Comparison of ENCODE assay signal across 14 mouse cellular contexts in the genomic region with DNA sequence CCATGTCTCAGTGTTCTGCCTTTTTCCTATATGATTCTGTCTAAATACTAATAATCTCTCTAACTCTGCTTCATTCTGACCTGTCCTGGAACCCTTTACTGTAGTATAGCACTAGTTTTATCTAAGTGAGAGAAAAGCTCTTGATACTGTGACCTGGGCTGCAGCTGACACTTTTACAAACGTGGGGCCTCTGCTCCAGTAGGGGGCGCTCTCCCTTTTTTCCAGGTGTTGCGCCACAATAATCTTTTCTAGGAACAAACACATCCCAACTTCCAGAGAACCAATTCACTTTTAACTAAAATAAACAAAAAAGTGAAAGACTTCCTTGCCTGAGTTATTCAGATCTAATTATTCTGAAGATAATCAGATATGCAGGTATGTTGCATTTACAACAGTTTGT.
A peak's percentile ranks its signal among the peaks of the same experiment; 100 is the strongest.
DNase-seq lines count a peak whose midpoint lies in the region; ATAC-seq and TF ChIP-seq lines count a peak whose summit lies in the region.
"Had no signal": no experiment of that assay in that cellular context is flagged by ENCODE, and none has a peak within 500 bp of the region (broad histone marks: within the 10 kb centered on the region; RNA-seq: fewer than 3 reads in every experiment).

No protein-coding gene starts in this region.

- no peak overlapping the region for H3K9ac ChIP-seq in kidney, embryonic 15.5 days
- H3K9ac ChIP-seq in midbrain, postnatal 0 days (replicated peaks; ENCODE audit: low read length, poor library complexity, severe bottlenecking) = no peak overlapping the region
- no peak overlapping the region for H3K9ac ChIP-seq in midbrain, embryonic 14.5 days (replicated peaks; ENCODE audit: low read length)
- H3K9ac ChIP-seq: forebrain, embryonic 15.5 days; neural tube, embryonic 15.5 days had no signal

- H3K27ac ChIP-seq in kidney, embryonic 15.5 days = no peak overlapping the region
- no peak overlapping the region for H3K27ac ChIP-seq in midbrain, postnatal 0 days (ENCODE audit: low read depth, low read length)
- no peak overlapping the region for H3K27ac ChIP-seq in midbrain, embryonic 14.5 days (replicated peaks; ENCODE audit: low read depth, low read length)
- H3K27ac ChIP-seq in small intestine, adult 2 months (ENCODE audit: insufficient read depth, low read depth, low read length) = no peak overlapping the region
- H3K27ac ChIP-seq: forebrain, embryonic 15.5 days; neural tube, embryonic 15.5 days had no signal

- peak; percentile 6 for DNase-seq in kidney, adult 9 months
- no peak for DNase-seq in midbrain, postnatal 0 days (ENCODE audit: low spot score)
- DNase-seq in midbrain, embryonic 14.5 days = no peak
- no peak for DNase-seq in Patski (ENCODE audit: low read depth, low spot score)
- DNase-seq: cerebellum, adult 8-10 months; heart, postnatal 14 days; right cerebral cortex, postnatal 14 days; thymus, postnatal 14 days had no signal

- H3K36me3 ChIP-seq in kidney, embryonic 15.5 days = no peaks in the 10 kb centered on the region
- no peaks in the 10 kb centered on the region for H3K36me3 ChIP-seq in midbrain, postnatal 0 days (ENCODE audit: insufficient read depth, low read length)
- no peaks in the 10 kb centered on the region for H3K36me3 ChIP-seq in midbrain, embryonic 14.5 days (ENCODE audit: control insufficient read depth, insufficient read depth, low read length)
- no peaks in the 10 kb centered on the region for H3K36me3 ChIP-seq in small intestine, adult 2 months (ENCODE audit: control insufficient read depth, insufficient read depth, low read length)
- H3K36me3 ChIP-seq: forebrain, embryonic 15.5 days; neural tube, embryonic 15.5 days had no signal

- H3K9me3 ChIP-seq in kidney, embryonic 15.5 days (replicated peaks) = no peaks in the 10 kb centered on the region
- H3K9me3 ChIP-seq in midbrain, postnatal 0 days (ENCODE audit: low read length) = no peaks in the 10 kb centered on the region
- no peaks in the 10 kb centered on the region for H3K9me3 ChIP-seq in midbrain, embryonic 14.5 days (ENCODE audit: control insufficient read depth, low read length)
- H3K9me3 ChIP-seq: forebrain, embryonic 15.5 days; megakaryocyte, embryonic 14.5 days; neural tube, embryonic 15.5 days had no signal

- H3K27me3 ChIP-seq in kidney, embryonic 15.5 days = no peaks in the 10 kb centered on the region
- H3K27me3 ChIP-seq in midbrain, postnatal 0 days (ENCODE audit: insufficient read depth, low read length) = no peaks in the 10 kb centered on the region
- no peaks in the 10 kb centered on the region for H3K27me3 ChIP-seq in midbrain, embryonic 14.5 days (ENCODE audit: control insufficient read depth, insufficient read depth, low read length)
- H3K27me3 ChIP-seq in Patski = no peaks in the 10 kb centered on the region
- H3K27me3 ChIP-seq in small intestine, adult 2 months (ENCODE audit: control insufficient read depth, insufficient read depth, low read length) = no peaks in the 10 kb centered on the region
- H3K27me3 ChIP-seq: forebrain, embryonic 15.5 days; megakaryocyte, embryonic 14.5 days; neural tube, embryonic 15.5 days had no signal

- 51% methylated on average over 3 of the region's 3 CpGs for WGBS in kidney, embryonic 15.5 days
- 47% methylated on average over 3 of the region's 3 CpGs for WGBS in midbrain, postnatal 0 days
- 44% methylated on average over 3 of the region's 3 CpGs for WGBS in midbrain, embryonic 14.5 days
- 21% methylated on average over 3 of the region's 3 CpGs for WGBS in small intestine, adult 2 months

- H3K4me3 ChIP-seq in kidney, embryonic 15.5 days (replicated peaks) = no peak overlapping the region
- H3K4me3 ChIP-seq in midbrain, postnatal 0 days (ENCODE audit: low read depth, low read length) = no peak overlapping the region
- H3K4me3 ChIP-seq in midbrain, embryonic 14.5 days (replicated peaks; ENCODE audit: low read depth, low read length) = no peak overlapping the region
- H3K4me3 ChIP-seq in small intestine, adult 2 months (ENCODE audit: low read depth, low read length) = no peak overlapping the region
- H3K4me3 ChIP-seq: forebrain, embryonic 15.5 days; megakaryocyte, embryonic 14.5 days; neural tube, embryonic 15.5 days had no signal

- H3K4me2 ChIP-seq in kidney, embryonic 15.5 days = no peak overlapping the region
- no peak overlapping the region for H3K4me2 ChIP-seq in midbrain, postnatal 0 days (ENCODE audit: low read depth, low read length, poor library complexity, severe bottlenecking)
- H3K4me2 ChIP-seq in midbrain, embryonic 14.5 days (ENCODE audit: low read length) = no peak overlapping the region
- H3K4me2 ChIP-seq: forebrain, embryonic 15.5 days; neural tube, embryonic 15.5 days had no signal

- no peak for TF ChIP-seq POLR2A in small intestine, adult 2 months (IDR thresholded peaks at IDR 0.05; ENCODE audit: low read depth, low read length)

- in situ Hi-C loops in Patski (cut with MboI; ENCODE audit: low pct_unique_long_range_greater_than_20kb) = no loop called here

- no peak for ATAC-seq in kidney, embryonic 15.5 days (replicated peaks; ENCODE audit: low FRiP score)
- no peak for ATAC-seq in midbrain, postnatal 0 days (ENCODE audit: low FRiP score)
- no peak for ATAC-seq in midbrain, embryonic 14.5 days (ENCODE audit: low FRiP score, low TSS enrichment)
- ATAC-seq in Patski = no peak
- no peak for ATAC-seq in erythroid progenitor cell, adult 5-6 weeks (replicated peaks; ENCODE audit: low FRiP score, poor library complexity, severe bottlenecking)
- ATAC-seq: forebrain, embryonic 15.5 days had no signal

- peak; percentile 28; the same call in 1 of the 2 replicates for TF ChIP-seq CTCF in midbrain, postnatal 0 days (IDR thresholded peaks at IDR 0.05)
- peak; percentile 37 for TF ChIP-seq CTCF in Patski (IDR thresholded peaks at IDR 0.05)
- peak; percentile 38; the same call in 1 of the 2 replicates for TF ChIP-seq CTCF in small intestine, adult 2 months (IDR thresholded peaks at IDR 0.05; ENCODE audit: extremely low read depth, insufficient read length, insufficient replicate concordance, low read depth, low read length)

- POLR2A ChIA-PET in Patski (lab: Charles Lee) = no interaction called here

- H3K4me1 ChIP-seq in kidney, embryonic 15.5 days = no peaks in the 10 kb centered on the region
- H3K4me1 ChIP-seq in midbrain, postnatal 0 days (ENCODE audit: insufficient read depth, low read length) = no peaks in the 10 kb centered on the region
- H3K4me1 ChIP-seq in midbrain, embryonic 14.5 days (ENCODE audit: control insufficient read depth, insufficient read depth, low read length) = no peaks in the 10 kb centered on the region
- no peaks in the 10 kb centered on the region for H3K4me1 ChIP-seq in small intestine, adult 2 months (ENCODE audit: control insufficient read depth, insufficient read depth, insufficient read length, low read length)
- H3K4me1 ChIP-seq: forebrain, embryonic 15.5 days; megakaryocyte, embryonic 14.5 days; neural tube, embryonic 15.5 days had no signal

- CTCF ChIA-PET in Patski (lab: Charles Lee) = no interaction called here
